Mouse (Mus musculus): ENCODE measurements around the gene Zfp385c. TPM values are rescaled to one million over a fixed set of nuclear protein-coding genes. Genes with fewer than 3 reads are reported as not detected.

The Zfp385c gene
- polyA plus RNA-seq, 1 experiment, result 0.39 TPM

- no peak overlapping the region for H3K4me3 ChIP-seq (replicated peaks)
- peaks cover 67% of the 10 kb centered on the region for H3K36me3 ChIP-seq (replicated peaks; ENCODE audit: low read length)
- TF ChIP-seq FLI1 (IDR thresholded peaks at IDR 0.05; ENCODE audit: low read length) (no peak), GATA1 (IDR thresholded peaks at IDR 0.05; ENCODE audit: borderline replicate concordance, low read length) (no peak)
- peaks cover 88% of the 10 kb centered on the region for H3K4me1 ChIP-seq
- no peaks in the 10 kb centered on the region for H3K9me3 ChIP-seq
- no peaks in the 10 kb centered on the region for H3K27me3 ChIP-seq (replicated peaks)
These were observed 26.6 kb upstream of the Zfp385c start for GRCm38 (mm10) chr11:100718866-100719265.

GRCm38 (mm10) chr11:100718462-100718861 lies 26.2 kb upstream of the Zfp385c start:
- H3K4me1 ChIP-seq, result peaks cover 88% of the 10 kb centered on the region
- H3K36me3 ChIP-seq (replicated peaks; ENCODE audit: low read length), result peaks cover 65% of the 10 kb centered on the region
- TF ChIP-seq FLI1 (IDR thresholded peaks at IDR 0.05; ENCODE audit: low read length) (no peak), GATA1 (IDR thresholded peaks at IDR 0.05; ENCODE audit: borderline replicate concordance, low read length) (no peak)
- no peak overlapping the region for H3K4me3 ChIP-seq (replicated peaks)
- H3K27me3 ChIP-seq (replicated peaks), result no peaks in the 10 kb centered on the region
- H3K9me3 ChIP-seq, result no peaks in the 10 kb centered on the region

GRCm38 (mm10) chr11:100716649-100717048 lies 24.4 kb upstream of the Zfp385c start:
- H3K27me3 ChIP-seq (replicated peaks), result no peaks in the 10 kb centered on the region
- peaks cover 60% of the 10 kb centered on the region for H3K36me3 ChIP-seq (replicated peaks; ENCODE audit: low read length)
- no peaks in the 10 kb centered on the region for H3K9me3 ChIP-seq
- no peak overlapping the region for H3K4me3 ChIP-seq (replicated peaks)
- peaks cover 88% of the 10 kb centered on the region for H3K4me1 ChIP-seq
- no peak for TF ChIP-seq FLI1 (IDR thresholded peaks at IDR 0.05; ENCODE audit: low read length)
- TF ChIP-seq GATA1 (IDR thresholded peaks at IDR 0.05; ENCODE audit: borderline replicate concordance, low read length), result no peak

GRCm38 (mm10) chr11:100714948-100715347 lies 22.7 kb upstream of the Zfp385c start:
- H3K9me3 ChIP-seq, result no peaks in the 10 kb centered on the region
- H3K36me3 ChIP-seq (replicated peaks; ENCODE audit: low read length), result peaks cover 66% of the 10 kb centered on the region
- H3K4me1 ChIP-seq, result peaks cover 86% of the 10 kb centered on the region
- TF ChIP-seq FLI1 (IDR thresholded peaks at IDR 0.05; ENCODE audit: low read length), result no peak
- no peak overlapping the region for H3K4me3 ChIP-seq (replicated peaks)
- no peaks in the 10 kb centered on the region for H3K27me3 ChIP-seq (replicated peaks)

GRCm38 (mm10) chr11:100714534-100714915 lies 22.3 kb upstream of the Zfp385c start:
- no peaks in the 10 kb centered on the region for H3K9me3 ChIP-seq
- H3K36me3 ChIP-seq (replicated peaks; ENCODE audit: low read length), result peaks cover 65% of the 10 kb centered on the region
- TF ChIP-seq FLI1 (IDR thresholded peaks at IDR 0.05; ENCODE audit: low read length), result no peak
- TF ChIP-seq GATA1 (IDR thresholded peaks at IDR 0.05; ENCODE audit: borderline replicate concordance, low read length), result no peak
- peaks cover 81% of the 10 kb centered on the region for H3K4me1 ChIP-seq
- H3K27me3 ChIP-seq (replicated peaks), result no peaks in the 10 kb centered on the region
- peak overlapping the region; percentile 92 for H3K4me3 ChIP-seq (replicated peaks)

GRCm38 (mm10) chr11:100713735-100714533 lies 21.7 kb upstream of the Zfp385c start, which contains the start of gene Hspb9:
Hspb9 (plus strand) TSS chr11:100713850.
- H3K4me1 ChIP-seq, result peaks cover 76% of the 10 kb centered on the region
- no peaks in the 10 kb centered on the region for H3K9me3 ChIP-seq
- no peaks in the 10 kb centered on the region for H3K27me3 ChIP-seq (replicated peaks)
- peaks cover 65% of the 10 kb centered on the region for H3K36me3 ChIP-seq (replicated peaks; ENCODE audit: low read length)
- peak within 1 kb of the TSS; percentile 92 for H3K4me3 ChIP-seq (replicated peaks)
- no peak for TF ChIP-seq FLI1 (IDR thresholded peaks at IDR 0.05; ENCODE audit: low read length)
- TF ChIP-seq GATA1 (IDR thresholded peaks at IDR 0.05; ENCODE audit: borderline replicate concordance, low read length), result no peak

- H3K36me3 ChIP-seq (replicated peaks; ENCODE audit: low read length), result peaks cover 65% of the 10 kb centered on the region
- no peaks in the 10 kb centered on the region for H3K27me3 ChIP-seq (replicated peaks)
- no peaks in the 10 kb centered on the region for H3K9me3 ChIP-seq
- peak overlapping the region; percentile 92 for H3K4me3 ChIP-seq (replicated peaks)
- H3K4me1 ChIP-seq, result peaks cover 73% of the 10 kb centered on the region
- TF ChIP-seq FLI1 (IDR thresholded peaks at IDR 0.05; ENCODE audit: low read length) (no peak), GATA1 (IDR thresholded peaks at IDR 0.05; ENCODE audit: borderline replicate concordance, low read length) (no peak)
These were observed 20.9 kb upstream of the Zfp385c start for GRCm38 (mm10) chr11:100713174-100713573.

- Histone ChIP-seq H3K36me3 (replicated peaks; ENCODE audit: low read length) (peaks cover 65% of the 10 kb centered on the region), H3K4me1 (peaks cover 66% of the 10 kb centered on the region), H3K4me3 (replicated peaks) (peak within 1 kb of the TSS; percentile 94), H3K27me3 (replicated peaks) (no peaks in the 10 kb centered on the region), H3K9me3 (no peaks in the 10 kb centered on the region)
- TF ChIP-seq FLI1 (IDR thresholded peaks at IDR 0.05; ENCODE audit: low read length) (no peak), GATA1 (IDR thresholded peaks at IDR 0.05; ENCODE audit: borderline replicate concordance, low read length) (no peak)
These were observed 19.7 kb upstream of the Zfp385c start, which contains the start of gene Kat2a for GRCm38 (mm10) chr11:100711783-100712615. Kat2a (minus strand) TSS chr11:100712465.

GRCm38 (mm10) chr11:100710977-100711376 lies 18.7 kb upstream of the Zfp385c start:
- Histone ChIP-seq H3K36me3 (replicated peaks; ENCODE audit: low read length) (peaks cover 65% of the 10 kb centered on the region), H3K27me3 (replicated peaks) (no peaks in the 10 kb centered on the region), H3K4me1 (peaks cover 61% of the 10 kb centered on the region), H3K9me3 (no peaks in the 10 kb centered on the region), H3K4me3 (replicated peaks) (no peak overlapping the region)
- TF ChIP-seq GATA1 (IDR thresholded peaks at IDR 0.05; ENCODE audit: borderline replicate concordance, low read length), result no peak
- TF ChIP-seq FLI1 (IDR thresholded peaks at IDR 0.05; ENCODE audit: low read length), result no peak

GRCm38 (mm10) chr11:100710528-100710927 lies 18.3 kb upstream of the Zfp385c start:
- no peak for TF ChIP-seq GATA1 (IDR thresholded peaks at IDR 0.05; ENCODE audit: borderline replicate concordance, low read length)
- no peak for TF ChIP-seq FLI1 (IDR thresholded peaks at IDR 0.05; ENCODE audit: low read length)
- H3K9me3 ChIP-seq, result no peaks in the 10 kb centered on the region
- no peaks in the 10 kb centered on the region for H3K27me3 ChIP-seq (replicated peaks)
- peaks cover 65% of the 10 kb centered on the region for H3K36me3 ChIP-seq (replicated peaks; ENCODE audit: low read length)
- H3K4me3 ChIP-seq (replicated peaks), result no peak overlapping the region
- H3K4me1 ChIP-seq, result peaks cover 57% of the 10 kb centered on the region
